Mouse (Mus musculus): ENCODE measurements around the gene Olfr1424. TPM values are rescaled to one million over a fixed set of nuclear protein-coding genes. Genes with fewer than 3 reads are reported as not detected.

Olfr1424 gene
- polyA plus RNA-seq, 1 experiment: not detected

DNA sequence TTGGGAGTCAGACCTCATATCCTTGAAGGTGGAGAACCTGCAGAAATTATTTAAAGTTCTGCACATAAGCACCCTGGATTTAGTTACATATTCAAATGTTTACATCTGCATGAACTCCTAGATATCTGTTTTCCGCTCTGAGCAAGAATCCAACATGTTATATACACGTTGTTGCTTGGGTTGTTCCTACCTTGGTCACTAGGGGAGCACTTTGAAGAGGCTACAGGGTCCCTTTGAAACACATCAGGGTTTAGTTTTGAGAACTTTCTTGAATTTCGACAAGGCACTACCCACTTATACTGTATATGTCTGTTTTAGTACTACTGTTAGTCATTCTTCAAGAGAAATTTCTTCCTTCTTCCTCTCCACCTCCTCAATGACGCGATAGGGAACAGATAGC, 19.3 kb downstream of the Olfr1424 start:
- Histone ChIP-seq H3K4me3 (ENCODE audit: insufficient read depth, poor library complexity, severe bottlenecking) (no peak overlapping the region), H3ac (ENCODE audit: control insufficient read depth, insufficient read length, low read depth) (no peak overlapping the region), H3K27me3 (ENCODE audit: control insufficient read depth, insufficient read depth, insufficient read length) (no peaks in the 10 kb centered on the region), H3K36me3 (ENCODE audit: control insufficient read depth, insufficient read depth) (no peaks in the 10 kb centered on the region), H3K79me2 (ENCODE audit: control insufficient read depth, insufficient read depth) (no peaks in the 10 kb centered on the region), H3K79me3 (ENCODE audit: low read depth) (no peaks in the 10 kb centered on the region)
- no peak for TF ChIP-seq MYOG (IDR thresholded peaks at IDR 0.05; ENCODE audit: control insufficient read depth, extremely low read depth, insufficient read length)
- no peak for TF ChIP-seq CEBPB (IDR thresholded peaks at IDR 0.05; ENCODE audit: low read depth)
- TF ChIP-seq FOSL1 (IDR thresholded peaks at IDR 0.05; ENCODE audit: insufficient read depth, low read length, poor library complexity, severe bottlenecking): no peak
- no peak for TF ChIP-seq MYOD1 (IDR thresholded peaks at IDR 0.05; ENCODE audit: control insufficient read depth, insufficient read length, low read depth)
- no peak for TF ChIP-seq CTCF (IDR thresholded peaks at IDR 0.05; ENCODE audit: control insufficient read depth, insufficient read depth, insufficient read length)
- no peak for TF ChIP-seq MAX (IDR thresholded peaks at IDR 0.05)
- no peak for TF ChIP-seq USF1 (IDR thresholded peaks at IDR 0.05; ENCODE audit: low read depth)

DNA sequence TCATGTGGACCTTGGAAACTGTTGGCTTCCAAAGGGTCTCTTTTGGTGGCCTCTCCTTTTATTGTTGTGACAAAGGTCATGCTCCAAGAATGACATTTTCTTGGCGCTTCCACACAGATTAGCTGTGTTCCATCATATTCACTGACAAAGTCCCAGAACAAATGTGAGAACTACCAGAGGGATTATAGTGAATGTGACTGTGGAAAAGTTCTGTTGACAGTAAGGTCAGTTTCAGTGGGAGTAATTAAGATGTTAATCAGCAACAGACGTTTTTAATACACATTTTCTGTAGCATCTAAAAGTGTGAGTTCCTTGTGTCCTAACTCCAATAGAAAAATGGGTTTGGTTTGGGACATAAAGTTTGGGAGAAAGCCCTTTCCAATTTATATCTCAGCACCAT, 21.3 kb downstream of the Olfr1424 start, which contains the start of gene Olfr1423:
TSS of gene Olfr1423 (minus strand) at position 101 of the 400 bp plus-strand sequence.
- H3K36me3 ChIP-seq (ENCODE audit: control insufficient read depth, insufficient read depth): no peaks in the 10 kb centered on the region
- no peak within 1 kb of the TSS for H3ac ChIP-seq (ENCODE audit: control insufficient read depth, insufficient read length, low read depth)
- TF ChIP-seq CTCF (IDR thresholded peaks at IDR 0.05; ENCODE audit: control insufficient read depth, insufficient read depth, insufficient read length) (no peak), MAX (IDR thresholded peaks at IDR 0.05) (no peak), FOSL1 (IDR thresholded peaks at IDR 0.05; ENCODE audit: insufficient read depth, low read length, poor library complexity, severe bottlenecking) (no peak), MYOG (IDR thresholded peaks at IDR 0.05; ENCODE audit: control insufficient read depth, extremely low read depth, insufficient read length) (no peak), USF1 (IDR thresholded peaks at IDR 0.05; ENCODE audit: low read depth) (no peak), CEBPB (IDR thresholded peaks at IDR 0.05; ENCODE audit: low read depth) (no peak), MYOD1 (IDR thresholded peaks at IDR 0.05; ENCODE audit: control insufficient read depth, insufficient read length, low read depth) (no peak)
- no peak within 1 kb of the TSS for H3K4me3 ChIP-seq (ENCODE audit: insufficient read depth, poor library complexity, severe bottlenecking)
- H3K27me3 ChIP-seq (ENCODE audit: control insufficient read depth, insufficient read depth, insufficient read length): no peaks in the 10 kb centered on the region
- H3K79me3 ChIP-seq (ENCODE audit: low read depth): no peaks in the 10 kb centered on the region
- H3K79me2 ChIP-seq (ENCODE audit: control insufficient read depth, insufficient read depth): no peaks in the 10 kb centered on the region

DNA sequence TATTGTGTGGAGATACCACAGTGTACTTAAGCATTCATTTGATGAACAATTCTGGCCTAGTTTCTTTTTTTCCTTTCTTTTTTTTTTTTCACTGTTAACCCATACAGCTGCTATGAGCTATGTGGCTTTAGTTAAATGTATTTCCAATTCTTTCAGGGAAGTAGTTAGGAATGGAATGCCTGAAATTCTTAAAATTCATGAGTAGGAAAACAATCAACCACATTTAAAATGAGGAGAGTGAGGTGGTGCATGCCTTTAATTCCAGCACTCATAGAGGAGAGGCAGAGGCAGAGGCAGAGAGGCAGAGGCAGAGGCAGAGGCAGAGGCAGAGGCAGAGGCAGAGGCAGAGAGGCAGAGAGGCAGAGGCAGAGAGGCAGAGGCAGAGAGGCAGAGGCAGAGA, 24.8 kb downstream of the Olfr1424 start:
- Histone ChIP-seq H3K36me3 (ENCODE audit: control insufficient read depth, insufficient read depth) (no peaks in the 10 kb centered on the region), H3K79me2 (ENCODE audit: control insufficient read depth, insufficient read depth) (no peaks in the 10 kb centered on the region), H3K4me3 (ENCODE audit: insufficient read depth, poor library complexity, severe bottlenecking) (no peak overlapping the region), H3K79me3 (ENCODE audit: low read depth) (no peaks in the 10 kb centered on the region), H3K27me3 (ENCODE audit: control insufficient read depth, insufficient read depth, insufficient read length) (no peaks in the 10 kb centered on the region), H3ac (ENCODE audit: control insufficient read depth, insufficient read length, low read depth) (no peak overlapping the region)
- TF ChIP-seq MYOD1 (IDR thresholded peaks at IDR 0.05; ENCODE audit: control insufficient read depth, insufficient read length, low read depth): no peak
- TF ChIP-seq MAX (IDR thresholded peaks at IDR 0.05): no peak
- TF ChIP-seq CTCF (IDR thresholded peaks at IDR 0.05; ENCODE audit: control insufficient read depth, insufficient read depth, insufficient read length): no peak
- TF ChIP-seq MYOG (IDR thresholded peaks at IDR 0.05; ENCODE audit: control insufficient read depth, extremely low read depth, insufficient read length): no peak
- no peak for TF ChIP-seq USF1 (IDR thresholded peaks at IDR 0.05; ENCODE audit: low read depth)
- no peak for TF ChIP-seq CEBPB (IDR thresholded peaks at IDR 0.05; ENCODE audit: low read depth)
- TF ChIP-seq FOSL1 (IDR thresholded peaks at IDR 0.05; ENCODE audit: insufficient read depth, low read length, poor library complexity, severe bottlenecking): no peak

DNA sequence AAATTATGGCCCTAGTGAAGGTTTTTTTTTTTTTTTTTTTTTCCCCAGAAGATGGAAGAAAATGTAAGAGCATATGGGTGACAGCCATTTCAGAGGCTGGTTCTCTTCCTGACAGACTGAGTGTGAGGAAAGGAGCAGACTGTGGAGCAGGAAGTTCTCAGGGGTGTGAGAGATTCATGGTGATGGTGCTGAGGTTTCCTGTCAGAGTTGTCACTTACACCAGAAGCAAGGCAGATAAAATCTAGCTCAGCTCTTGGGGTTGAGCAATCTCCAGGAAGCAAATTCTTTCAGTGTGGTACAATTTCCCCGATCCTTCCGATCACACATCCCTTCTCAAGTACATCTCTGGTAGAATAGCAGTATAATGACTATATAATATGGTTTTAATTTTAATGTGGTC, 35.9 kb downstream of the Olfr1424 start:
- no peak overlapping the region for H3K4me3 ChIP-seq (ENCODE audit: insufficient read depth, poor library complexity, severe bottlenecking)
- no peaks in the 10 kb centered on the region for H3K36me3 ChIP-seq (ENCODE audit: control insufficient read depth, insufficient read depth)
- H3K79me3 ChIP-seq (ENCODE audit: low read depth): no peaks in the 10 kb centered on the region
- TF ChIP-seq MYOD1 (IDR thresholded peaks at IDR 0.05; ENCODE audit: control insufficient read depth, insufficient read length, low read depth) (no peak), CEBPB (IDR thresholded peaks at IDR 0.05; ENCODE audit: low read depth) (no peak), USF1 (IDR thresholded peaks at IDR 0.05; ENCODE audit: low read depth) (no peak), FOSL1 (IDR thresholded peaks at IDR 0.05; ENCODE audit: insufficient read depth, low read length, poor library complexity, severe bottlenecking) (no peak), MYOG (IDR thresholded peaks at IDR 0.05; ENCODE audit: control insufficient read depth, extremely low read depth, insufficient read length) (no peak), CTCF (IDR thresholded peaks at IDR 0.05; ENCODE audit: control insufficient read depth, insufficient read depth, insufficient read length) (no peak), MAX (IDR thresholded peaks at IDR 0.05) (no peak)
- H3K27me3 ChIP-seq (ENCODE audit: control insufficient read depth, insufficient read depth, insufficient read length): no peaks in the 10 kb centered on the region
- no peaks in the 10 kb centered on the region for H3K79me2 ChIP-seq (ENCODE audit: control insufficient read depth, insufficient read depth)
- H3ac ChIP-seq (ENCODE audit: control insufficient read depth, insufficient read length, low read depth): no peak overlapping the region

DNA sequence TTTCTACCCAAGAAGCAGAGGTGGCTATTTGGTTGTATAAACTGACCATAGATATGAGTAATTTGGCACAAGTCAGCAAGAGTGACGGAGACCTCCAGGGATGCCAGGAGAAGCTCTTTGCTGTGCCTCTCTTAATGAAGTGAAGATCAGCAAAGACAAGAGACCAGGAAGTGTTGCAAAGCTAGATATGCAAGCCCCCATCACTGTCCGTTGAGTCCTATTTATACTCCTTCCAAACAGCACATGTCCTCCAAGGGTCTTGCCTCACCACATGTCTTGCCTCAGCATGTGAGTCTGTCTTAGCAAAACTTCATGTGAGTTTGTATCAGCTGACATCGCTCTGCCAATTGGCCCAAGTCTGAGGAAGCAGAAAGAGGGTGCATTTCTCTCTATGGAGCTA, 37.1 kb downstream of the Olfr1424 start:
- H3K79me3 ChIP-seq (ENCODE audit: low read depth): no peaks in the 10 kb centered on the region
- no peaks in the 10 kb centered on the region for H3K79me2 ChIP-seq (ENCODE audit: control insufficient read depth, insufficient read depth)
- H3K36me3 ChIP-seq (ENCODE audit: control insufficient read depth, insufficient read depth): no peaks in the 10 kb centered on the region
- H3K27me3 ChIP-seq (ENCODE audit: control insufficient read depth, insufficient read depth, insufficient read length): no peaks in the 10 kb centered on the region
- H3ac ChIP-seq (ENCODE audit: control insufficient read depth, insufficient read length, low read depth): no peak overlapping the region
- no peak for TF ChIP-seq CTCF (IDR thresholded peaks at IDR 0.05; ENCODE audit: control insufficient read depth, insufficient read depth, insufficient read length)
- H3K4me3 ChIP-seq (ENCODE audit: insufficient read depth, poor library complexity, severe bottlenecking): no peak overlapping the region

DNA sequence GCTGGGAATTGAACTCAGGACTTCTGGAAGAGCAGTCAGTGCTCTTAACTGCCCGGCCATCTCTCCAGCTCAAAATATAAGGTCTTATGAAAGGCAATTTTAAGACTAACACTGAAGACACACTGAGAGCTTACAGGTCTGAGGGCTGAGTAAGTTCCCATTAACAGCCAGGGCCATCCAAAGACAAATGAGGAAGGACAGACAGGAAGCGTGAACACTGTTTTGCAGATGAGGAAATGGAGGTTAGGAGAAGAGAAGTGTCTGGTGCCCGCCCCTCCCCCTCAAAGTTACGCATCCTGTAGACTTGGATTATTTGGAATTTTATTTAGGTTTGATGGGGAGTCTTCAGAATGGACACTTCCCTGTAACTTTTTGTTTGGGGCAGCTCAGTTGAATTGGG, 38.3 kb downstream of the Olfr1424 start:
- TF ChIP-seq CEBPB (IDR thresholded peaks at IDR 0.05; ENCODE audit: low read depth) (no peak), CTCF (IDR thresholded peaks at IDR 0.05; ENCODE audit: control insufficient read depth, insufficient read depth, insufficient read length) (no peak), MAX (IDR thresholded peaks at IDR 0.05) (no peak), FOSL1 (IDR thresholded peaks at IDR 0.05; ENCODE audit: insufficient read depth, low read length, poor library complexity, severe bottlenecking) (no peak), USF1 (IDR thresholded peaks at IDR 0.05; ENCODE audit: low read depth) (no peak)
- Histone ChIP-seq H3K79me3 (ENCODE audit: low read depth) (no peaks in the 10 kb centered on the region), H3ac (ENCODE audit: control insufficient read depth, insufficient read length, low read depth) (no peak overlapping the region), H3K4me3 (ENCODE audit: insufficient read depth, poor library complexity, severe bottlenecking) (no peak overlapping the region), H3K27me3 (ENCODE audit: control insufficient read depth, insufficient read depth, insufficient read length) (no peaks in the 10 kb centered on the region), H3K79me2 (ENCODE audit: control insufficient read depth, insufficient read depth) (no peaks in the 10 kb centered on the region), H3K36me3 (ENCODE audit: control insufficient read depth, insufficient read depth) (no peaks in the 10 kb centered on the region)

Measured in C2C12 (cell line).